Mouse (Mus musculus): ENCODE results near the gene Fgfr2.

Gene Fgfr2

DNA sequence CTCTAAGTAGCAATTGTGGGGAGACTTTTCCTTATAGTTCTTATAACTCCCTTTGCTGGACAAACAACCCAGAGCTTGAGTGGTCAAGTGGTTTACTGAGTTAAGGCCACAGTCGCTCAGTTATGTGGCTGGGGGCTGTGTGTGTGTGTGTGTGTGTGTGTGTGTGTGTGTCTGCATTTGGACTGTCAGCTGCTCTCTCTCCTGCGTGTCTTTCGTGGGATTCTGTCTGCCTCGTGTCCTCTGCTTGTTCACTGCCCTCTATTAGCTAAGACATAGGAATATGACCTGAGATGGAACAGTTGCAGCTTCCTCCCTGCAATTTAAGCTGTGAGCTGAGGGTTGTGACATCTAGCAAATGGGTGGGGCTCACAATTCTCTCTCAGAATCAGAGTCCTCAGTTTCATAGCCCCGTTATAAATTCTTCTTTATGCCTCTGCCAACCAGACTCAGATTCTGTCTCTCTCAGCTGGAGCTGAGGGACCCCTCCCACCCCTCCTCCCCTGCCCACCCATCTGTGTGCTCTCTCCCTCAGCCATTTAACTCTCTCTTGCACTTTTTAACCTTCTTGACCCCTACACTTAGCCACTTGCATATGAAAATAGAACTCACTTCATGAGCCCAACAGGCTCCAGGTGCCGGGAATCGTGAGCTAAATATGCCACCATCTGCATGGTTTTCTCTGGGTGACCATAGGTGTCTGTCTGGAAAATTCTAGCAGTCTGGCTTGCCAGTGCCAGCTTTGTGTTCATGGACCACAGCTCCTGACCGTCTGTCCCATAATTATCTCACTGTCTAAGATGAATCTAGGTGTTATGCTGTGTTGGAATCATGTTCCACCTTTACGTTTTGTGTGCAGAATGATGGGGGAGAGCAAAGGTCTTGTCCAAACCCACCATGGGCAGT lies 2413.5 kb downstream of the Fgfr2 start:
- DNase-seq: peak; percentile 67 to 71

DNA sequence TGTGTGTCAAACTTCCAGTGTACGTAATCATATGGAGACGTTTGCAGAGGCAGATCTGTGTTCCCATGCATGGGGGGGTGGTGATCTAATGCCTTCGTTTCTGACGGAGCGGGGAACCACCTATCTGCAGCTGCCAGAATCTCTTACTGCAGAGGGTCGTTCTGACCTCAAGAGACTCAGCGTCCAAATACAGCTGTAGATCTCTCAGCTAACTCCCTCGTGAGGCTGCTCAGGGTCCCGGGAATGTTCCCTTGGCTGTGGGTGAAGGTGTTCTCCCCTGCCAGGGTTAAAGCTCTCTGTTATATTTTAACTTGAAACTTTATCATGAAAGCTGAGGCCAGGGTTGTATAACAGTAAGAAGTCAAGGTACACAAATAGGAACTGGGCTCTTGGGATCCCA lies 2414.2 kb downstream of the Fgfr2 start:
- DNase-seq: no peak

DNA sequence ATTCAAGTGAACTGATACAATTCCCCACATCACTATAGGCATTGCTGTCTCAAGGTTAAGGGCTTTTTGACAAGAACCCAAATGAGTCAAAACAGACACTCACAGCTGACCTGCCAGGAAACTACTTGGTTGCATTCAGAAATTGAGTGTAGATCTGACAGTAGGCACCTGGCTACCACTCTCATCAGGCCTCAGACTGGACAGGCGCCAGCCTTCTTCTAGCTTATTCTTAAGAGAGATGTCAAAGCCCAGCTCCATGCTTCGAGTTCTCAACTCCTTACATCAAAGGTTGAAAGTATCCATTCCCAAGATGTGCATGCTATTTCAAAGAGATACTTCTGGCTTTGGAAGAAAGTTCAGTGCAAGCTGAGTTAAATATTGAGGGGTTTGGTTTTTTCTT lies 2417.9 kb downstream of the Fgfr2 start:
- DNase-seq: peak; percentile 57 to 65

DNA sequence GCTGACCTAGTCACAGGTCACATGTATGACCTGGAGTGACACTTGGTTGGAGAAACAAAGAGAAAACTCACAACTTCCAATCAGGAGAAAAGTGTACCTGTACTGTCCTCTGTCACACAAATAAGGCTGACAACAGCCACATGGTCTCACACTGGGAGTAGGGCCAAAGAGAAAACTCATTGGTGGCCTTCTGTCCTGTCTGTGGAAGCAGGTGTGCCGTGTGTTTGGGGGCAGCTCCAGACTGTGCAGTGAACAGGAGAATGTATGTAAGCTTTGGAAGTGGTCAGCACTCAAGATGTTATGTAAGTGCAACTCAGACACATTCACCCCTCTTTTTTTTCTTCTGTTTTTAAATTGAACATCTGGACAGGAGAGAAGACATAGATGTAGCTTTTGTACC lies 2421.8 kb downstream of the Fgfr2 start:
- no peak for DNase-seq

DNA sequence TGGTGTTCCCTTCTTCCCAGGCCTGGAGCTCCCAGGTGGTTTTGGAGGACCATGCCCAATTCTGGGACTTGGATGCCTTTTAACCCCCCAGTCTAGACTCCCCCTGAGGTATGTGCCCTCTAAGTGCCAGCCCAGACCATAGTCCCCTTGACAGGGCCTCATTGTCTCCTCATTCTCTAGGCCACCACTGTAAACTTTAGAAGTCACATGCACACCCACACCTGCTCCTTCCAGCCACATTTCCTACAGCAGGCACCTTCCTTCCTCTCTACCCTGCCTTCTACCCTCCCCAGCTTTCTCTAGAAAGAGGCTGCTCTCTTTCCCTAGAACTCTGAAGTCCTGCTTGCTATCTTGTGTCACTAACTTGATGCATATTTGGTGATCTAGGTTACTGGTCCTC lies 2424.7 kb downstream of the Fgfr2 start:
- no peak for DNase-seq

DNA sequence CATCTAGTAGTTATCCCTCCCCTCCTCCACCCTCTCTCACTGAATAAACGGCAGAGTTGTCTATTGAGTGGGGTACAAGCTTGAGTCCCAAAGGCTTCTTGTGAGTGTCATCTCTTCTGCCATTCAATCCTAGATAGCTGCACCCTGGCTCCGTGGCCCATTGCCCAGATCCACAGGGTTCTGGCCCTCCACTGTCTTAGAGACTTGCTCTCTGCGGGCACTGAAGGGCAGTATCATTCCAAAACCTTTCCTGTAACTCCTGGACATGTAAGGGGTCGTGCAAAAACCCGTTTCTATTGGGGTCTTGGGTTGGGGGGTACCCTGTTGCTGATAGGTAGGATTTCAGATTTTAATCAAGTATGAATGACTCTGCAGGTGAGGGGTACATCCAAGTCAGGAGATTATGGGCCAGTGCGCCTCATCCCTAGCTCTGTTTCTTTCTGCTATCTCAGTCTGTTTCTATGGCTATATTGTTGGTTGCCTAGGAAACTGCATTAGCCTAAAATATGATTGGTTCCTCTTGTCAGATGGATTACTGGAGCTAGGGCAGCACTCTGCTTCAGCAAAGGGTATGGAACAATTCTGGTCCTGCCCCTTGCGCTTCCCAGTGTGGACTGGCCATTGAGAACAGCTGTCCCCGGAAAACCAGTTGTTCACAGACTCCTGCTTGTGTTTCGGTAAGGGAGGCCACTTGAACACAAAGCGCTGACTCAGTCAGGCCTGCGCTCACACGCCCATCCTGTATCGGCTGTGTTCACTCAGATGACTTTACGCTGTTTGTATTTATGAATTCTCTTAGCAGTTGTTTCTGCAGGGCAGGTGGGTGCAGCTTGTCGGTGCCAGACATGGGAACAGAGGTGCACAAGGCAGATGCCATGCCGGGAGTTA lies 2426.6 kb downstream of the Fgfr2 start:
- peak; percentile 71 to 85 for DNase-seq

DNA sequence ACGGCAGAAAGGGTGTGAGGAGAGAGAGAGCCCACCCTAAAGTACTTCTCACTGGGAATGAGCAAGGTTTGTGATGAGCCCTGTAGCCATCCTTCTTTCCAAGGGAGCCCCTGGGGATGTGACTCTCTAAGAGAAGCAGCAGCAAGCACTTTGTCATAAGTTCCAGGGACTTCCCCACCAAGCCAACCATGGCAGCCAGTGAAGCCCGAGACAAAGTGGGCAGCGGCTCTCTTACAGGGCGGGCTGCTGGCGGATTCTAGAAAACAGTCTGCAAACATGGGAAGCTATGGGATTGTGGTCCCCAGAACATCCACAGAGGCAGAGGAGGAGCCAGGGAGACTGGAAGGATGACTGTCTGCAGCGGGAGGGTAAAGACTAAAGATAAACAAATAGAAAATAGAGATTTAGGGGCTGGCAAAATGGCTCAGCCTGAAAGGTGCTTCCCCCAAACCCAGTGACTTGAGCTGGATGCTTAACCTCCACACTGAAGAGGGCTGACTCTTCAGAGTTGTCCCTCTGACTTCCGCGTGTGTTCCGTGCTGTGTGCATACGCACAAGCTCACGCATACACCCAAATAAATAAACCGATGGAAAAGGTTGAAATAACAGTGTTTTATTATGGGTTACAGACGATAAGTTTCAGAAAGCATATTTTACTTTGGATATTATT lies 2427.3 kb downstream of the Fgfr2 start:
- no peak for DNase-seq

DNA sequence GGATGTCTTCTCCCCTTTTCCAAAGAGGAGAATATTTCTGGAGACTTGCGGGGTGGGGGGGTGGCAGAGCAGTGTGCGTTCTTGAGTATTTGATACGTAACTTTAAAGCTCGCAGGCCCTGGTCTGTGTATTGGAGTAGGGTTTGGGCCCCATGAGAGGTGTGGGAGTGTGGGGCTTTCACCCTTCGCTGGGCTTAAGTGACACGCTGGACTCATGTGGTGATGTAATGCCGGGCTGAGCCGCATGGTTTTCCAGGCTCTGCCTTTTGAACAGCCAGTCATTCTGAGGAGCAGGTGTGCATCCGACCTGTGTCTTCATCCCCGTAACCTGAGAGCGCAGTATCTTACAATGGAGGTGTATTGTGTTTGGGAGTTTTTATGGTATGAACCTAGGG lies 2429.4 kb downstream of the Fgfr2 start:
- DNase-seq: peak; percentile 74 to 77

DNA sequence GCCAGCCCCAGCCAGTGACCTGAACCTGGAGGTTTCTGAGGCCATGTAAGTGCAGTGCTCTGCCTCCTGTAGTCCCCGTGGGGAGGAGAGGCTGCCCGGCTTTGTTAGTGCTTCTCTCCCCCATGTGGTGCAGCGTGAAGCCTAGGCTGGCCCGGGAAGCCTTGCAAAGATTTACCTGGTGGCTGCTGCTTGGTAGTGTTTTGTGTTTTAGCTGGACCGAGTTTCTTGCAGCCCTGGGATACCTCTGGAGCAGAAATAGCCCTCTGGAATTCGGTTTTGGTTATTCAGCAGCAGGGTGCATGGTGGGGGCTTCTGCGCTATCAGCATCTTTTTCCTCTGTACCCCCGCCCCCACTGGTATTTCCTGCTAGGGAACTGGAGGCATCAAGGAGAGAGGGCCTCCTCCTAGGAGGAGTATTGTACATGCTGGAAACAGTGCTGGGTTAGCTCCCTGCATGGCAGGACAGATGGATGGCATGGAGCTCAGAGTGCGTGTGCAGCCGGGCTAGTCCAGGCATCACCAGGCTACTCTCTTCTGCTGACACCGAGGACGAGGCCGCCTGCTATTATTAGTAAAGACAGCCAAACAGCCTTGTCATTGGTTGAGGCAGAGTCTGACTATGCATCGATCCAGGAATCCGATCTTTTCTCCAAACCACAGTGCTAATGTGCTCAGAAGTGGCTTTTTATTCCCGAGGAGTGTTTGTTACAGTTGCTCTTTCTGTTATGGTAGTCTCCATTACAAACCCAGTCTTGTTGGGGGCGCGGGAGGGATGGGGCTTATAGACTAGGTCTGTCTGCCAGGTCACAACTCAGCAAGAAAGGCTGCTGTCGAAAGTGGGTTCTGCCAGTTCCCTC lies 2430.0 kb downstream of the Fgfr2 start:
- DNase-seq: peak; percentile 72 to 74

DNA sequence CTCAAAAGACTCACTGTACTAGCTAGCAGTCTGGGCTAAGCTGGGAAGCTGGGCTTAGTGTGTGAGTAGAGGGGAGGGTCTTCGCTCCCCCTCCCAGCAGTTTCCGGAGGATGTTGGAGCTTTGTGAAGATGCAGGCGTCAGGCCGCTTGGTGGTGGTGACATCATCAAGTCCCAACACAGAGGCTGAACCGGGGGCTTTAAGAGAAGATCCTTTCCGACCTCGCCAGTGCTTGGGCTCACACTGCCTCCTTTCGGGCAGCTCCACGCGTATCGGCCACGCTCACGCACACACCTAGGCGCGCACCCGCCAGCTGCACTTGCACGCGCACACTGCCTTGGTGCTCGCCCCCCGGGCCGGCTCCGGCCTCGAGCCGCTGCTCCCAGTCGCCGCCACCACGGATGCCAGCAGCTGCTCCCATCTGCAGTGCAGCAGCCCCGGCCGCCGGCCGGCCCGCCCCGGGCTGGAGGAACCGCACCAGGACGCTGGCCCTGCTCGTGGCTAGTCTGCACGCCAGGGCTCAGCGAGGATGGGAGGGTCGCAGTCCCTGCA lies 2430.7 kb downstream of the Fgfr2 start:
- peak; percentile 90 to 91 for DNase-seq

DNA sequence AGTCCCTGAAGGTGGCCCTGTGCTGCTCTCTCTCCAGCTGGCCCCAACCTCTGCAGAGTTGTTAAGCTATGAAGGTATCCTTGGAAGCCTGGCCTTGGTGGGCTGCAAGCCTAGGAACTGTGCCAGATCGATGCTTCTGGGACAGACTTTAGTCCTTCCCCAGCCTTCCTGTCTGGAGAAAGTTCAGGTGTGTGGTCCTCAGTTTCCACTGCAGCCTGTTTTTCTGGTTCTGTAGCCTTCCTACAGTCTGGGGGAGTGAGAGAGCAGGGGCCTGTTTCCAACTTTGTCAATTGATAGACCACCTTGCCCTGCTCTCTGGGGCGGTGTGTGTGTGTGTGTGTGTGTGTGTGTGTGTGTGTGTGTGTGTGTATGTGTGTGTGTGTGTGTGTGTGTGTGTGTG lies 2431.2 kb downstream of the Fgfr2 start:
- no peak for DNase-seq

DNA sequence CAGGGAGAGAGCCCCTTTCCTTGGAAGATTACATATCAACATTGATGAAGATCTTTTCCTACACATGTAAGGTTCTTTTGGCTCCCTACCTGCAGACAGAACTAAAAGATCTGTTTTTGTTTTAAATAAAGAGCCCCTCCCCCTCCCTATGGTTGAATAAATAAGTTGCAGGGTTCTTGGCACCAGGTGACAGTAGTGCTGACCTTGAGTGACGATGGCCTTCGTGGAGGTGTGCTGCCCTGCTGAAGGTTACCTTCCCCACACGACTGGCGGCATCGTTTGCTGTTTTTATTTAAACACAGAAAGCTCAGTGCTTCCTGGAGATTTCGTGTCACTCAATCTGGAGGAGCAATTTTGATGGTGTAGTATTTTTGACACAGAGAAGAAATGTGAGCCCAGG lies 2432.3 kb downstream of the Fgfr2 start:
- no peak for DNase-seq

DNA sequence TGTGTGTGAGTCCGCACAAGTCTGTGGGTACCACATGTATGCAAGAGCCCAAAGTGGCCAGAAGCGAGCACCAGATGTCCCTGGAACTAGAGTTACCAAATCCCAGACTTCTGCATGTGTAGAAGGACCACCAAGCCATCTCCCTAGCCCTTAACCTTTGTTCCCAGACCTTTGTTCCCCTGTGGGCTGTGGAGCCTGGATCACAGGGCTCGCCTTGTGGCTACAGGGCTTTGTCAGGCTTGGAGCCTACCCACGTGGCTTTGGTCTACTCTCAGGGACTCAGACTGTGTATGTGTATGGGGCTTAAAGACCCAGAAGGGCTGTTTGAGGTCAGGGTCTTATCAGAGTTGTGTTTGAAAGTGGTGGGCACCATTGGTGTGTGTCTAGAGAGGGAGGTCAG lies 2434.5 kb downstream of the Fgfr2 start:
- DNase-seq: no peak

DNA sequence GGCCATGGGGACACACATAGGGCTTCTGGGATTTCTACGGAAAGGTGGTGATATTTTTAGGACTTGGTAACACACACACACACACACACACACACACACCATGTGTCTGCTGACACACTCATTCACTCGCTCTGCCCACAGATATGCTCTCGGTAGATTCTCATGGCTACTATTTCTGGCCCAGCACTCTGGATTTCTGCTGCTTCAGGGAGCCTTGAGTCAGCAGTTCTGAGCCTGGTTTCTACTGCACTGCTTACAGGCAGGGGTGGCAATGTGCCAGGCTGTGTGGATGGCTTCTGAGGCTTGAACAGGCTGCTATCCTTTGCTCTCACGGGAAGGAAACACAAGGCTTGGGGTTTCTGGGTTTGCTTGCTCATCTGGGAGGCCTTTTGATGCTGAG lies 2441.4 kb downstream of the Fgfr2 start:
- DNase-seq: peak; percentile 85 to 86

DNA sequence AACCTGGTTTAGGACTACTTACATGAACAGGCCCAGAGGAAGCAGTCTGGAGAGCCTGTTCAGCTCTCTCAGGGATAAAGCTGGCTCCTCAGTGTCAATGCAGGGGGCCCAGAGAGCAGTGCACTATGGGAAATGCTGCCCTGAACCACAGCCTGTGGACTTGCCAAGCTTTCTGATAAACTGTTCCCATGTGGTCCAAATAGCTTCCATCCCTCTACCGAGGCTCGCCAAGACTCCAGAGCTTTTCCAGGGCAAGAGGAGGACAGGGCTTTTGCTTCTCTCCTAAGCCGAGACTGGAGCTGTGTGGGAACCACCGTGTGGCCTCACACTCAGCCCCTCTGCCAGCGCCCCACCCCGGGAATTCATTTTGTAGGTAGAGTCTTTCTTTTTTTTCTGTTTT lies 2444.7 kb downstream of the Fgfr2 start:
- no peak for DNase-seq

DNA sequence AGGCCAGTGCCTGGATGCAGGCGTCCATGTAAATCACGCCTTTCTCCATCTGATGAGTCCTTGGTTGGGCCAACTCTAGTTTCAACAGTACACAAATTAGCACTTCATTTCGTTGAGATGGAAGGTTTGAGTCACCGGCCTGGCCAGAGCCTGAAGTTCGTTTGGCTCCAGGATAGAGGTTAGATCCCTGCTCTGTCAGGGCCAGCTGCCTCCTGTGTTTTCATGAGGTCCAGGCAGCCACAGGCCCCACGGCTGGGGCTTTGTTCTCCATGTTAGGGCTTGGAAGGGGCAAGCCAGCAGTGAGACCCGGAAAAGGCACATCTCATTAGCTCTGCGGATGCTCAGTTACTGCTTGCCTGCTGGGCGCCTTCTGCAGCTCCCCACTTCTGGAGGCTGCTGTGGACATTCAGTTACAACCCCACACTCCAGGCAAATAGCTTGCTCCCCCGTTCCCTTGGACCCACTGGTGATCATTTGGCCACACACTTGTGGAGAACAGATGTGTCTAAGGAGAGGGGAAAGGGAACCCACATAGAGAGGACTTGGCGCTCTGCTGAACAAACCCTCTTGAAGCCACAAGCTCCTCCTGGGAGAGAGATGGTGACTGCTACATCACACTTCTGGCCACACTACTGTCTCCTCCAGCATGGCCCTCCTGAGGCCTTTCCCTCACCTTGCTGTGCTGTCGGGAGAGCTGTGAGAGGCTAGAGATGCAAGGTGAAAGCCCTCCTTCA lies 2445.4 kb downstream of the Fgfr2 start:
- DNase-seq: no peak

DNA sequence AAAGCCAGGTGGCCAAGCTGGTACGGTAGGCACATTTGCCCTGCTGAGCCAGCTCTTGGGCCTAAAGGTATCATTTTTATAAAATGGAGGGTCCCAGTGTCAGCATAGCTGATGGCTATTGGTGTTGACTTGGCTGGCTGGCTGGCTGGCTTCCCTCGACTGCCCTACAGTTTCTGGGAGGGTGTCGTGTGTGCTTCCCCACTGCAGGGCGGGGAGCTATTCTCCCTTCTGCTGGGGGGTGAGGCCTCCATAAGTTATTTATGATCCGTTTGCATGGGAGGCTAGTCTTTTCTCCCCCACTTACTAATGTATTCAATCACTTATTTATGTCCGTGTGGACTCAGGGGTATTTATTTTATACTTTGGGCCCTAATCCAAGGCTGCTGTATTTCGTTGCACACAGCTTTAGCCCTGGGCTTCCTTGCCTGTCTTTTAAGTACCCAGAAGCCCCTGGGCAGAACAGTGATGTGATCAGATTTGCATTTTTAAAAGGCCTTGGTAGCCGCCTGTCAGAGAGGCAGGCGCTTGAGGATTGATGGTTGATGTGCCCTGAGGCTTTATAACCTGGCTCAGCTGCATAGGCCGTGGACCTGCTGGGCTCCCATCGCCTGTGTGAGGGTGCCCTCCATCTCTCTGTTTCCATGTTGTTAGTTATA lies 2446.1 kb downstream of the Fgfr2 start:
- DNase-seq: no peak

DNA sequence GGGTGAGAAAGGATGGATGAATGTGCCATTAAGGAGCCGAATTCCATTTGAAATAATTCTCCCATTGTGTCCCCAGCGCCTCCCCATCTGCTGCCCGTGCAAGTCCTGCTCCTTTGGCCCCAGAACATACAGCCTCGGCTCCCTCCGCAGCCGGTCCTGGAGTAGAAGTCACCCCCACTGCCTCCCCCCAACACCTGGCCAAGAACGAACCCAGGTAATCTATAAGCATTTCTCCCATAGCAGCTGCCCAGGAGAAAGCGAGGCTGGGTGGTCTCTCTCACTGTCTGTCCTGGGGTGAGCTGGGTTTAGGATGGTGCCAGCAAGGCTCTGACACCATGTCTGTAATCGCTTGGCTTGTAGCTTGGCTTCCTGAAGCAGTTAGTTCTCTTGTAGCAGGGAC lies 2448.6 kb downstream of the Fgfr2 start:
- DNase-seq: no peak

DNA sequence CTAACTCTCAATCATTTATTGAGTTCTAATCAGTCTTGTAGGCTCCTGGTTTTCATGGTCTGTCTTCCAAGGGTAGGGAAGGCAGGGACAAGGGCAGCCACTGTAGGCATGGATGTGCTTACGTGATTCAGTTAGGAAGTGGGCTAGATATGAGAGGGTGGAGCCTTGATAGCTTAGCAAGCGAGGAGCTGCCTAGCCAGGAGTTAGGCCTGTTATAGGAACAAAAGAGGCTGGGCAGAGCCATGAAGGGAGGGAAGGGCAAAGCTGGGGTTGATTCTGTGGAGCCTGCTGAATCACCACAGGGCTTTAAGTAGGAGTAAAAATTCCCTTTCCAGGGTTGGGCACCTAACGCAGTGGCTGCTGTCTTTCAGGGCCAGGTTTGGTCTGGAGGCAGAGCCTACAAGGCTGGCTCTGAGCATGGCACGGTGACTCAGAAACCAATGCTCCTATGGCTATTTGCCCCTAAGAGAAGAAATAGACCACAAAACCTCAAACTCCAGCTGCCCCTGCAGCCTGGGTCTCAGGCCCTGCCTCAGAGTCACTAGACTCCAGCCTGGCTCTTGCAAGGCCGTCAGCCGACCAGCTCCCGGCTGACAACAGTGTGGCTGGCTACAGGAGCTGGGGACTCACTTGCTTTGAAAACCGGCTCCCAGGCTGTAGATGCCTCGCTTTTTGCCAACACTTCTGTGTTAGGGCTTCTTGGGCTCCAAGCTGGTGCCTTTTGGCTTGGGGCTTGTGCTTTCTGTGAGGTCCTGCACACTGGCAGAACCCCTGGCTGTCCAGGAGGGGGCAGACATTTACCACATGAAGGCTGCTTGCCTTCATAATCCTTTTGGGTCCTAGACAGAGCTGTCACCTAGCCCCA lies 2449.7 kb downstream of the Fgfr2 start:
- DNase-seq: peak; percentile 85 to 87

DNA sequence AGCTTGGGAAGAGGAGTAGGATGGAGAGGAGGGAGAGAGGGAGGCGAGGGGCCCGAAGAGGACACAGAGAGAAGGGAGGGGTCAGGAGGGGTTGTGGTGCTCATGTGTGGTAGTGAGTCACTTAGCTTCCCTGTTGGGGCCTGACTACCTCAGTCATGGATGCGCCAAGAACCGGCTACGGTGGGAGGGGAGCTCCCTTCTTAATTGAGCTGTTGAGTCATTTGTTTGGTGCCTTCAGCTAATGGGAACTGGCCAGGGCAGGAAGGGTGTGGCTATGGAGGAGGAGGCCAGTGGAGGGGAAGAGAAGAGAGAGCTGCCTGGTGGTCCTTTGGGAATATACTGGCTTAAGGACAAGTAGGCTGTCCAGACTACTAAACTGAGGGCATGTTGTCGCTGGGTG lies 2451.8 kb downstream of the Fgfr2 start:
- no peak for DNase-seq
